Mouse (Mus musculus): ENCODE measurements at regions not wholly inside any gene's neighbourhood (a gene's known extent, or its start where the extent isn't known, plus 50 kb on each side); places are given as distances from the start of the nearest gene placed in this dataset.

DNA sequence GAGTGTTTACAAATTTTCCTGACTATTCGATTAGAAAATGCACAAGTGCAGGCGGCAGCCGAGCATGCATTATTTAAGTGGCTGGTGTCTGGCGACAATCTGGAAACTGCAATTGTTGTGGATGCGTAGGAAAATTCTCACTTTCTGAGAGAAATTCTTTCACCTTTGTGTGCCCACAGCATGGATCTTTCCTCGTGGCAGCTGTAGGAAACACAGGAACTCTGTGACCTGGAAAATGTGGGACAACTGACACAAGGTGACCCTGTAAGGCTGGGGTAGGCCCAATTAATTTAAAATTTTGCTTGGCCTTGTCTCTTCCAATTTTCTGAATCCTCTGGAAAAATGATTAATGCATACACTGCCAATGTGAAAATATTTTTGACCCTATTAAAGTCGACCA is 478.7 kb upstream of the Nr2f1 start:
- TF ChIP-seq CTCF (IDR thresholded peaks at IDR 0.05) (no peak), EP300 (IDR thresholded peaks at IDR 0.05) (no peak)
